Mouse (Mus musculus) MEL (cell line): ENCODE data around the gene Gm9945. TPM values are rescaled to one million over a fixed set of nuclear protein-coding genes. Genes with fewer than 3 reads are reported as not detected.

Experiments used
- DNase-seq: peaks from one replicate; pipeline ENCODE4 v3.0.0; 2011; ENCODE audit warnings: low read depth, low spot score
- H3K27ac ChIP-seq: 2 replicates; pipeline ENCODE4 v1.5.1; 2012; ENCODE audit warnings: low read depth, mild to moderate bottlenecking, control low read depth, low read length, moderate library complexity; ENCODE audit not compliant: control insufficient read depth
- H3K27me3 ChIP-seq, 2 experiments: fragments of 150-350 bp in 1 of 2; sonication (generic) in 1 of 2; 2 replicates each; pipeline ENCODE4 v1.6.1; 2012; ENCODE audit warnings: low read length in 2 of 2, mild to moderate bottlenecking in 2 of 2, improper control_type of control experiment in 1 of 2, moderate library complexity in 1 of 2; ENCODE audit not compliant: insufficient read depth in 2 of 2, control insufficient read depth in 1 of 2
- H3K36me3 ChIP-seq, 2 experiments: 2 replicates each; pipeline ENCODE4 v1.6.1; 2012 to 2014; ENCODE audit warnings: low read length in 2 of 2, improper control_type of control experiment in 1 of 2, inconsistent platforms in 1 of 2, mild to moderate bottlenecking in 1 of 2; ENCODE audit not compliant: insufficient read depth in 2 of 2, control insufficient read depth in 1 of 2
- H3K4me1 ChIP-seq, 2 experiments: fragments of 150-350 bp in 1 of 2; sonication (generic) in 1 of 2; 2 replicates each; pipeline ENCODE4 v1.6.1; 2012; ENCODE audit warnings: low read length in 2 of 2, improper control_type of control experiment in 1 of 2, mild to moderate bottlenecking in 1 of 2; ENCODE audit not compliant: insufficient read depth in 2 of 2, control insufficient read depth in 1 of 2
- H3K4me3 ChIP-seq, 2 experiments: fragments of 150-350 bp in 1 of 2; sonication (generic) in 1 of 2; 2 replicates each; pipeline ENCODE4 v1.5.1; 2012; ENCODE audit warnings: low read depth in 2 of 2, low read length in 2 of 2, mild to moderate bottlenecking in 2 of 2, moderate library complexity in 2 of 2, control low read depth in 1 of 2, improper control_type of control experiment in 1 of 2; ENCODE audit not compliant: control insufficient read depth in 1 of 2, insufficient read depth in 1 of 2
- H3K79me2 ChIP-seq: 2 replicates; pipeline ENCODE4 v1.6.1; 2012; ENCODE audit warnings: mild to moderate bottlenecking, low read length, moderate library complexity; ENCODE audit not compliant: control insufficient read depth, poor library complexity, insufficient read depth
- H3K9ac ChIP-seq: 2 replicates; pipeline ENCODE4 v1.6.1; 2012; ENCODE audit warnings: low read depth, mild to moderate bottlenecking, control low read depth, low read length, moderate library complexity; ENCODE audit not compliant: control insufficient read depth, poor library complexity, severe bottlenecking
- H3K9me3 ChIP-seq: fragments of 150-350 bp; sonication (generic); replicated peaks from 2 replicates; pipeline ENCODE4 v1.6.1; 2012; ENCODE audit warnings: mild to moderate bottlenecking, low read length, improper control_type of control experiment, moderate library complexity; ENCODE audit not compliant: insufficient read depth
- CHD2 ChIP-seq: IDR thresholded peaks from 2 replicates; pipeline ENCODE4 v1.6.1; 2011; ENCODE audit warnings: low read length, improper control_type of control experiment
- CTCF ChIP-seq, 3 experiments: IDR thresholded peaks in 2 of 3; conservative IDR thresholded peaks in 1 of 3; 2 replicates each; pipeline ENCODE4 v1.5.1; 2011 to 2012; ENCODE audit warnings: low read length in 3 of 3, low read depth in 2 of 3, mild to moderate bottlenecking in 2 of 3, improper control_type of control experiment in 1 of 3, inconsistent platforms in 1 of 3, mixed read lengths in 1 of 3, moderate library complexity in 1 of 3; ENCODE audit not compliant: control insufficient read depth in 1 of 3, insufficient read depth in 1 of 3, poor library complexity in 1 of 3, severe bottlenecking in 1 of 3
- E2F4 ChIP-seq: IDR thresholded peaks from 2 replicates; pipeline ENCODE4 v1.6.1; 2011; ENCODE audit warnings: low read depth, low read length, improper control_type of control experiment, borderline replicate concordance
- ELF1 ChIP-seq: IDR thresholded peaks from 2 replicates; pipeline ENCODE4 v1.6.1; 2014; ENCODE audit warnings: low read depth, mild to moderate bottlenecking, inconsistent platforms, low read length, improper control_type of control experiment, moderate library complexity
- ETS1 ChIP-seq: IDR thresholded peaks from 2 replicates; pipeline ENCODE4 v1.6.1; 2012; ENCODE audit warnings: low read depth, mild to moderate bottlenecking, inconsistent platforms, low read length, improper control_type of control experiment, moderate library complexity
- GABPA ChIP-seq: IDR thresholded peaks from 2 replicates; pipeline ENCODE4 v1.6.1; 2012; ENCODE audit warnings: low read depth, mild to moderate bottlenecking, inconsistent platforms, low read length, improper control_type of control experiment, moderate library complexity
- GATA1 ChIP-seq: IDR thresholded peaks from 2 replicates; pipeline ENCODE4 v1.6.1; 2011; ENCODE audit warnings: low read depth, low read length, improper control_type of control experiment
- HCFC1 ChIP-seq: IDR thresholded peaks from 2 replicates; pipeline ENCODE4 v1.6.1; 2012; ENCODE audit warnings: low read depth, mild to moderate bottlenecking, inconsistent platforms, low read length, improper control_type of control experiment, moderate library complexity
- JUND ChIP-seq: IDR thresholded peaks from 2 replicates; pipeline ENCODE4 v1.6.1; 2011; ENCODE audit warnings: low read depth, mild to moderate bottlenecking, improper control_type of control experiment, low read length
- MAX ChIP-seq: IDR thresholded peaks from 2 replicates; pipeline ENCODE4 v1.6.1; 2011; ENCODE audit warnings: low read length, improper control_type of control experiment
- MAZ ChIP-seq: IDR thresholded peaks from 2 replicates; pipeline ENCODE4 v1.6.1; 2012; ENCODE audit warnings: low read depth, mild to moderate bottlenecking, inconsistent platforms, low read length, improper control_type of control experiment
- MXI1 ChIP-seq: IDR thresholded peaks from 2 replicates; pipeline ENCODE4 v1.6.1; 2011; ENCODE audit warnings: mild to moderate bottlenecking, low read depth, low read length, improper control_type of control experiment
- MYB ChIP-seq: IDR thresholded peaks from 2 replicates; pipeline ENCODE4 v1.6.1; 2011; ENCODE audit warnings: mild to moderate bottlenecking, low read depth, low read length, improper control_type of control experiment
- MYC ChIP-seq: IDR thresholded peaks from 2 replicates; pipeline ENCODE4 v1.6.1; 2011; ENCODE audit warnings: low read depth, mild to moderate bottlenecking, low read length, improper control_type of control experiment, moderate library complexity
- NRF1 ChIP-seq: IDR thresholded peaks from 2 replicates; pipeline ENCODE4 v1.6.1; 2014; ENCODE audit warnings: low read depth, mild to moderate bottlenecking, inconsistent platforms, low read length, improper control_type of control experiment, moderate library complexity; ENCODE audit not compliant: poor library complexity, insufficient read depth, severe bottlenecking
- POLR2A ChIP-seq, 2 experiments: IDR thresholded peaks; 2 replicates each; pipeline ENCODE4 v1.6.1; 2011 to 2012; ENCODE audit warnings: low read length in 2 of 2, mild to moderate bottlenecking in 2 of 2, control low read depth in 1 of 2, improper control_type of control experiment in 1 of 2, low read depth in 1 of 2, moderate library complexity in 1 of 2; ENCODE audit not compliant: control insufficient read depth in 1 of 2, insufficient read depth in 1 of 2, poor library complexity in 1 of 2
- POLR2AphosphoS2 ChIP-seq: IDR thresholded peaks from 2 replicates; pipeline ENCODE4 v1.6.1; 2011; ENCODE audit warnings: low read length, improper control_type of control experiment
- RAD21 ChIP-seq: IDR thresholded peaks from 2 replicates; pipeline ENCODE4 v1.6.1; 2011; ENCODE audit warnings: mild to moderate bottlenecking, low read depth, low read length, improper control_type of control experiment
- TBP ChIP-seq: IDR thresholded peaks from 2 replicates; pipeline ENCODE4 v1.8.0; 2011; ENCODE audit warnings: low read depth, low read length, improper control_type of control experiment
- USF1 ChIP-seq: IDR thresholded peaks from 2 replicates; pipeline ENCODE4 v1.6.1; 2014; ENCODE audit warnings: low read depth, mild to moderate bottlenecking, inconsistent platforms, low read length, improper control_type of control experiment, moderate library complexity
- USF2 ChIP-seq, 2 experiments: IDR thresholded peaks; 2 replicates each; pipeline ENCODE4 v1.6.1; 2011 to 2012; ENCODE audit warnings: improper control_type of control experiment in 2 of 2, low read length in 2 of 2, borderline replicate concordance in 1 of 2, inconsistent platforms in 1 of 2, low read depth in 1 of 2, mild to moderate bottlenecking in 1 of 2; ENCODE audit not compliant: insufficient read depth in 1 of 2
- ZKSCAN1 ChIP-seq: IDR thresholded peaks from 2 replicates; pipeline ENCODE4 v1.6.1; 2012; ENCODE audit warnings: low read depth, mild to moderate bottlenecking, inconsistent platforms, low read length, improper control_type of control experiment, moderate library complexity
- ZNF384 ChIP-seq: IDR thresholded peaks from 2 replicates; pipeline ENCODE4 v1.6.1; 2012; ENCODE audit warnings: low read depth, mild to moderate bottlenecking, inconsistent platforms, low read length, improper control_type of control experiment
- polyA plus RNA-seq, 2 experiments: library from polyadenylated mRNA; stranded (reverse) in 1 of 2; unstranded in 1 of 2; fragments of >175 nt in 1 of 2; fragments of >200 nt in 1 of 2; gene quantifications; 2 replicates each; pipeline versions ENCODE4 v1.2.1 to v1.2.4; 2012; ENCODE audit warnings: low replicate concordance in 2 of 2, low read depth in 1 of 2; ENCODE audit not compliant: insufficient read length in 2 of 2, insufficient read depth in 1 of 2, missing spikeins in 1 of 2
- total RNA-seq: library from RNA; depleted of rRNA; stranded (reverse); fragments of 300-350 nt; gene quantifications from 2 replicates; pipeline ENCODE4 v1.2.3, GENCODE M21; 2012; rRNA removed

Gm9945 gene
- total RNA-seq (not detected in 2 replicates), polyA plus RNA-seq (not detected)

GRCm38 (mm10) chr11:53479783-53480301, at the start of gene Gm9945, which contains the start of gene Sowaha:
TSS of gene Gm9945 (plus strand) at chr11:53480166.
TSS of gene Sowaha (minus strand) at chr11:53480274.
- no peak for DNase-seq
- H3K27me3 ChIP-seq = peaks cover 4% of the 10 kb centered on the region in 2 experiments
- H3K27ac ChIP-seq = peak within 1 kb of the TSS; percentile 95
- TF ChIP-seq NRF1 = no peak
- TF ChIP-seq ZNF384 = no peak
- no peak for TF ChIP-seq HCFC1
- TF ChIP-seq POLR2AphosphoS2 = no peak
- no peak for TF ChIP-seq ELF1
- no peak for TF ChIP-seq POLR2A (IDR thresholded peaks at IDR 0.05; ENCODE audit: control insufficient read depth in 1 of 2, insufficient read depth in 1 of 2, low read depth in 1 of 2, low read length in 2 of 2, poor library complexity in 1 of 2)
- TF ChIP-seq USF2 (IDR thresholded peaks at IDR 0.05; ENCODE audit: borderline replicate concordance in 1 of 2, insufficient read depth in 1 of 2, low read depth in 1 of 2, low read length in 2 of 2) = no peak
- TF ChIP-seq CHD2 = no peak
- no peak for TF ChIP-seq MAX
- TF ChIP-seq MAZ = no peak
- no peak for TF ChIP-seq JUND
- no peaks in the 10 kb centered on the region for H3K79me2 ChIP-seq
- peak within 1 kb of the TSS; percentile 49 for H3K9ac ChIP-seq
- peaks cover 0 to 35% of the 10 kb centered on the region in 2 experiments; a peak in 2 of 4 replicates for H3K36me3 ChIP-seq
- peaks cover 22 to 30% of the 10 kb centered on the region in 2 experiments for H3K4me1 ChIP-seq
- no peaks in the 10 kb centered on the region for H3K9me3 ChIP-seq
- H3K4me3 ChIP-seq = no peak within 1 kb of the TSS

- Histone ChIP-seq H3K36me3 (peaks cover 7 to 30% of the 10 kb centered on the region in 2 experiments), H3K79me2 (peaks cover 14% of the 10 kb centered on the region), H3K27ac (peak overlapping the region; percentile 76), H3K9me3 (no peaks in the 10 kb centered on the region), H3K4me1 (peaks cover 8 to 30% of the 10 kb centered on the region in 2 experiments), H3K27me3 (no peaks in the 10 kb centered on the region), H3K9ac (peak overlapping the region; percentile 95), H3K4me3 (peak overlapping the region; percentile 89 to 94)
- DNase-seq = no peak
- TF ChIP-seq E2F4 (no peak), GABPA (no peak), NRF1 (peak; percentile 31; the same call in 1 of the 2 replicates), ETS1 (no peak), TBP (no peak), MYB (0 out of 2 replicates have a peak, but pooled peaks have one; percentile 14), MYC (no peak), CTCF (IDR thresholded peaks at IDR 0.05 in 2 of 3, conservative IDR thresholded peaks at IDR 0.05 in 1 of 3; ENCODE audit: control insufficient read depth in 1 of 3, insufficient read depth in 1 of 3, low read depth in 2 of 3, low read length in 3 of 3, poor library complexity in 1 of 3, severe bottlenecking in 1 of 3) (no peak), RAD21 (no peak), POLR2AphosphoS2 (no peak), GATA1 (peak; percentile 51), POLR2A (IDR thresholded peaks at IDR 0.05; ENCODE audit: control insufficient read depth in 1 of 2, insufficient read depth in 1 of 2, low read depth in 1 of 2, low read length in 2 of 2, poor library complexity in 1 of 2) (no peak), MXI1 (no peak), ZKSCAN1 (no peak), USF1 (no peak), JUND (no peak)
Measured at GRCm38 (mm10) chr11:53430300-53430669, 49.7 kb upstream of the Gm9945 start.
